Mouse (Mus musculus): ENCODE results near the gene Fam83e.
A peak's percentile ranks its signal among the peaks of the same experiment; 100 is the strongest.

Fam83e gene

DNA sequence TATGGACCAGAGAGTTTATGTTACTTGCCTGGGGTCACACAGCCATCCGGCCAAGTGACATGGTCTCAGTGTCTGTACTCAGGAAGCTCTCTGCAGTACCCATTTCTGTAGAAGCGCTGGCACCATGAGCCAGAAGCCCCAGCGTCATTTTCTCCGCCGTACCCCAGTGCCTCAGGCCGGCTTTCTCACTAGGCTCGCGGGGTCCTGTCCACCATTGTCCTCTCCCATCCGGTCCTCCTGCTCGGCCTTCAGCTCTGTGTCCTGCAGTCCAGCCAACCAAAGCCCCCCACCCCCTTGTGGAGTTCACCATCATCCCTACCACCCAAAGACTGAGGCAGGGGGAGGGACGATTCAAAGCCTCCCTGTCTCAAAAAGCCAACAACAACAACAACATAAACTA lies 19.4 kb upstream of the Fam83e start:
- no peak for DNase-seq (ENCODE audit: extremely low read depth, low read depth, low spot score)

DNA sequence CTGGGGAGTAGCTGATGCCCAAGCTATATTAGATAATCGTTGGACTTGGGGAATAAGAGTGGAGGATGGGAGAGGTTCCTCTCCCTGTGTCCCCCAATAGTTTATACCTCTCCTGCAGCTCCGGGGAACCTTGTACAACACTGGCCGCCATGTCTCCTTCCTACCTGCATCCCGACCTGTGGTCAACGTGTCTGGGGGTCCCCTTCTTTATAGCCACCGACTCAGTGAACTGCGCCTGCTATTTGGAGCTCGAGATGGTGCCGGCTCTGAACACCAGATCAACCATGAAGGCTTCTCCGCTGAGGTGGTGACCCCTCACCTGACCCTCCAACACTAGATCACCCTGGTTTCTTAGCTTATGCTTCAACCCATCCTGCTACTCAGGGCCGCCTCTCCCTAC lies 18.7 kb upstream of the Fam83e start:
- no peak for DNase-seq (ENCODE audit: extremely low read depth, low read depth, low spot score)

DNA sequence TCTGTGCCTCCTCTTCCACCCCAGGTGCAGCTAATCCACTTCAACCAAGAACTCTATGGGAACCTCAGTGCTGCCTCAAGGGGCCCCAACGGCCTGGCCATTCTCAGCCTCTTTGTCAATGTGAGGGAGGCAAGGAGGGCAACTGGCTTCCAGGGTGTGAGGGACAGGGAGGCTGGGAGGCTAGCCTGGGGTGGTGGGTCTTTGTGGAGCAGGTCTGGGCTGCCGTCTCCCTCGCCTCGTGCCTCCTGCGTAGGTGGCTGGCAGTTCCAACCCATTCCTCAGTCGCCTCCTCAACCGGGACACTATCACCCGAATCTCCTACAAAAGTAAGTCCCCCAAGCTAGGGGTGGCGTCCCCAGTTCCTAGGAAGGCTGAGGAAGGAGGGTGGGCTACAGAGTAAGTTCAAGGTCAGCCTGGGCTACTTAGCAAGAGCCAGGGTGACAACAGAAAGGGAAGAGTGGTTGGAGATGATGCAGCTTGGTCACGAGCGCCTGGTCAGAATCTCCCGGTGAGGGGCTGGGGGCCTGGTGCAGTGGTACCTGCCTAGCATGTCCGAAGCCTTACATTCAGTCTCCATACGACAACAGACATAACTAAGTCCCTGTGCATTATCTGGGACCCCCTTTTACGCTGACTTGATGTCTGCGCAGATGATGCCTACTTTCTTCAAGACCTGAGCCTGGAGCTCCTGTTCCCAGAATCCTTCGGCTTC lies 18.0 kb upstream of the Fam83e start:
- DNase-seq (ENCODE audit: extremely low read depth, low read depth, low spot score): no peak

- no peak for DNase-seq (ENCODE audit: extremely low read depth, low read depth, low spot score)
These were observed 17.4 kb upstream of the Fam83e start for GRCm38 (mm10) chr7:45703521-45704033.

- DNase-seq (ENCODE audit: extremely low read depth, low read depth, low spot score): no peak
These were observed 16.9 kb upstream of the Fam83e start for GRCm38 (mm10) chr7:45704046-45704559.

- peak; percentile 99 for DNase-seq (ENCODE audit: extremely low read depth, low read depth, low spot score)
These were observed 16.1 kb upstream of the Fam83e start, which contains the start of gene Dbp for GRCm38 (mm10) chr7:45704730-45705442. TSS of gene Dbp (plus strand) at chr7:45705088.

GRCm38 (mm10) chr7:45705443-45705864 lies 15.6 kb upstream of the Fam83e start:
- no peak for DNase-seq (ENCODE audit: extremely low read depth, low read depth, low spot score)

GRCm38 (mm10) chr7:45705873-45706281 lies 15.1 kb upstream of the Fam83e start:
- no peak for DNase-seq (ENCODE audit: extremely low read depth, low read depth, low spot score)

DNA sequence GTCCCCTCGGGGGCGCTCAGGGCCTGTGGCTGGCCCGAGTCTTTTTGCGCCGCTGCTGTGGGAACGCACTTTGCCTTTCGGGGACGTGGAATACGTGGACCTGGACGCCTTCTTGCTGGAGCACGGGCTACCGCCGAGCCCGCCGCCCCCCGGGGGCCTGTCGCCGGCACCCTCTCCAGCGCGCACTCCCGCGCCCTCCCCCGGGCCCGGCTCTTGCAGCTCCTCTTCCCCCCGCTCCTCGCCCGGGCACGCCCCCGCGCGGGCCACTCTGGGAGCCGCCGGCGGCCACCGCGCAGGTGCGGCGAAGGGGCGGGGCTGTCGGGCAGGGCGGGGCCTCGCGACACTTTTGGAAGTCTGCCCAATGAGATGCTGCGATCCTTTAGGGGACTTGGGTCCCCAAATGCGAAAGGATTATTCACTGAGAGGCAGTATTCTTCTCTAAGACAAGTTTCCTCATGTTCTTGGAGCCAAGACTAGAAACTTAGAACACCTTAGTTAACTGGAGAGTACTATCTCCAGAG lies 14.2 kb upstream of the Fam83e start:
- DNase-seq (ENCODE audit: extremely low read depth, low read depth, low spot score): no peak

GRCm38 (mm10) chr7:45707375-45707967 lies 13.5 kb upstream of the Fam83e start:
- no peak for DNase-seq (ENCODE audit: extremely low read depth, low read depth, low spot score)

DNA sequence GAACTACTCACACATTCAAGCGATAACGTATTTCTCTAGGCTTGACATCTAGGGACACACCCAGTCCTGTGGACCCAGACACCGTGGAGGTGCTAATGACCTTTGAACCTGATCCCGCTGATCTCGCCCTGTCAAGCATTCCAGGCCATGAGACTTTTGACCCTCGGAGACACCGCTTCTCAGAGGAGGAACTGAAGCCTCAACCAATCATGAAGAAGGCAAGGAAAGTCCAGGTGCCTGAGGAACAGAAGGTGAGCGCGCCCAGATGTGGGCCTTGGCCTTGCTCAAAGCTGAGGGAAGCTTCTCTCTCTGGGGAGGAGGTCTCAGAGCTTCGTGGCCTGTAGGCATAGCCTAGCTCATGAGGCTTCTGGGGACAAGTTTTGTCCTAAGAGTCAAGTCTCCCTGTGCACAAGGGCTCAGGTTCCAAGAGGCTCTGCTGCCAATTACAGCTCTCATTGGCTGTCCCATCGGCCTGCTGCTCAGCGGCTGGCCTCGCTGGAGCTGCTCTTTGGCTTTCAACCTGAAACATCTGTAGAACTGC lies 12.7 kb upstream of the Fam83e start:
- DNase-seq (ENCODE audit: extremely low read depth, low read depth, low spot score): no peak

DNA sequence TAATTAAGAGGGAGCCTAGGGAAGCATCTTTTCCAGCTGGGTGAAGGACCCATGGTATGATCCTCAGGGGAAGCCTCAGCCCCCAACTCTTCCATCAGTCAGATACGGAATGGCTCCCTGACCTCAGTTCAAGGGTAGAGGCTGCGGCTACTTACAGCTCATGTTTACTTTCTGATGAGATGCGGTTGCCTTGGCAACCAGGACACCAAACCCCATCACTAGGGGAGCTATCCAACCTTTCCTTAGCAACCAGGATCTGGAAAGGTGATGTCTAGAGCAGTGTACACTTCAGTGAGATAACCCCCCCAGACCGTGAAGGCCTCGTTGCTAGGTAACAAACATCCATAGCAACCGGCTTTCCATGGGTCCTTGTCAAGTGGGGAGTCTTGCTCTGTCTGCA lies 12.0 kb upstream of the Fam83e start:
- no peak for DNase-seq (ENCODE audit: extremely low read depth, low read depth, low spot score)

DNA sequence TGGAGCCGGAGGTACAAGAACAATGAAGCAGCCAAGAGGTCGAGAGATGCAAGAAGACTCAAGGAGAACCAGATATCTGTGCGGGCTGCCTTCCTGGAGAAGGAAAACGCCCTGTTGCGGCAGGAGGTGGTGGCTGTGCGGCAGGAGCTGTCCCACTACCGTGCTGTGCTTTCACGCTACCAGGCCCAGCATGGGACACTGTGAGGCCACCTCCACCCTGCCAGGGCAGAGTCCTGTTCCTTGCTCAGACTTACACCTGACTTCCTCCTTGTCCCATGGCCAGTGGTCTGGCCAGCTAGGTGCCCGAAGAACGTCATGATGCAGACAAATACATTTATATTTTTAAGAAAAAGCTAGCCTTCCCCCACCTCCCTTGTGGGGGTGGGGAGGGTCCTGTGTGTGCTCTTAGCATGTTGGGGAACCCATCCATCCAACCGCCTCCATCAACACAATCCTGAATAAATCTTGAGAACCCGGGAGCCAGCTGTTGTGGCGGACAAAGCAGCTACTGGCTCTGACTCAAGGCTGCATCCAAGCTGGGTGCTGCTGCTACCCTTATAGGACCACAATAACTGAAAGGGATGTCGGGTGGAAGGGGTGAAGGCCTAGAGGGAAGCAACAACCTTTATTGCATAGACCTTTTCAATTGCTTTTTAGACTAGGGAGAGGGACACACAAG lies 11.2 kb upstream of the Fam83e start:
- DNase-seq (ENCODE audit: extremely low read depth, low read depth, low spot score): no peak

DNA sequence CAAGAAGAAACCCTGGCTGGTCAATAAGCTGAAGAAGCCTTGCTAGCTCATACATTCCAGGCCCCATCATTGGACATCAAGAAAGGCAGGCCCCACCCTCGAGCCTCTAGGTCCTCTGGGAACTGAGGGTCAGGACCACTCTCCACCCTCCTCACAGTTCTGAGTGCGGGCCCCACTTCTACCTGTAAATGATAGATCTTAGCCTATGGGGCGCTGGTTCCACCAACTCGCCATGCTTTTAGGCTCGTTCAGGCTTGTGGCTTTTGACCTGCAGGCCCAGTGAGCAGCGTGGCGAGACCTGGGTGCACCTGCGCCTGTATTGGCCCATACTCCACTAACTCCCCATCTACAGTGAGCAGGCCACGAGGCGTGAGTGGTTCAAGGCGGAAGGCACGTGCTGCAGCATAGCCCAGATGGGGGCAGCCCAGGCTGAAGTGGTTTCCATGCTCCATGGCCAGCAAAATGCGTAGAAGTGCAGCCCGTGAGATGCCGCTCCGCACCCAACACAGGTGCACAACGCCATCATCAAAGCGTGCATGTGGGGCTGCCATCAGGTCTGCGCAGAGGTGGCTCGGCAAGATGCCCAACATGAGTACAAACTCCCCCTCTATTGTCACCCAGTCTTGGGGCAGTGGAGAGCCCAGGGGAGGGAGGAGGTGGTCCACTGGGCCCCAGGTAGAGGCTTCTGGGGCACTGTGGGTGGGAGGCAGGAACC lies 10.4 kb upstream of the Fam83e start:
- DNase-seq (ENCODE audit: extremely low read depth, low read depth, low spot score): no peak

- DNase-seq (ENCODE audit: extremely low read depth, low read depth, low spot score): no peak
These were observed 9.5 kb upstream of the Fam83e start for GRCm38 (mm10) chr7:45711316-45712021.

- DNase-seq (ENCODE audit: extremely low read depth, low read depth, low spot score): no peak
These were observed 8.8 kb upstream of the Fam83e start for GRCm38 (mm10) chr7:45712022-45712757.

GRCm38 (mm10) chr7:45713396-45713795 lies 7.6 kb upstream of the Fam83e start:
- no peak for DNase-seq (ENCODE audit: extremely low read depth, low read depth, low spot score)

DNA sequence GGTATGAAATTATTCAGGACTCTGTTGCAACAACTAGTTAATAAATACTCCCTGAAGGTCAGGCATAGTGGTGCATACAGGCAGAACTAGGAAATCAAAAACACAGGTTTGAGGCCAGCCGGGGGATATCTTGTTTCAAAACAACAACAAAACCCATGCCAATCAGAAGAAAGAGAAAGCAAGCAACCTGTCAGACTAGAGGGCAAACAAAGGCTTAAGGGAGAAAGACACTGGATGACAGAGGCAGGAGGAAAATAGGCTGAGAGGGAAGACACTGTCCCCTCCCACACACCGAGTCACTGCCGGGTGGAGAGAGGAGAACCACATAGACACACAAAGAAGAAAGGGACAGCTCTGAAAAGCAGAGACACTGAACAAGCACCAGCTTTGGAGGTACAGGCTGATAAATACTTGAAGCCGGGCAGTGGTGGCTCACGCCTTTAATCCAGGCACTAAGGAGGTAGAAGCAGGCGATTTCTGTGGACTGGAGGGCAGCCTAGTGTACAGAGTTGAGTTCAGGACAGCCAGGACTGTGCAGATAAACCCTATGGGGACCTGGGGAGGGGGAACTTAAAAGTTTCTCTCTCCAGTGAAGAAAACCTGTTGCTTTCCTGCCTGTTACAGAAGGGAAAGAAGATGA lies 7.0 kb upstream of the Fam83e start:
- DNase-seq (ENCODE audit: extremely low read depth, low read depth, low spot score): no peak
